Comparison of ENCODE assay signal across 8 mouse cellular contexts in the genomic region with DNA sequence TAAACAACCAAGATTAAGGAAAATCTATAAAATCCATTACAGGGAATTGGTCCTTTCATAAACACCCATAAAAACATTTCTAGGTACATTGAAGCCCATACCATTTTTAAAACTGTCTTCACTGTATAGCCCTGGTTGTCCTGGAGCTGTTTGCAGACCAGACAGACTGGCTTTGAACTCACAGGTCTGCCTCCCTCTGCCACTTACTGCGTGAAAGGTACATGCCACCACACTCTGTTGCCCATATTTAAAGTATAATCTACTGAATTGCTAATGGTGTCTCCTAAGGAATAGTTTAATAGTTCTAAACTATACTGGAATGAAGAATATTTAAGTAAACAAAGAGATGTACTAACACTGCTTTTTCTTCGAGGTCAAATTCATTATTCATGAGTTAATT. TPM values are rescaled to one million over a fixed set of nuclear protein-coding genes. Genes with fewer than 3 reads are reported as not detected.
A peak's percentile ranks its signal among the peaks of the same experiment; 100 is the strongest.
DNase-seq lines count a peak whose midpoint lies in the region; ATAC-seq and TF ChIP-seq lines count a peak whose summit lies in the region.

No protein-coding gene starts in this region.

- peaks cover 42% of the 10 kb centered on the region for H3K4me1 ChIP-seq in embryonic facial prominence, embryonic 13.5 days
- peaks cover 21% of the 10 kb centered on the region for H3K4me1 ChIP-seq in intestine, embryonic 15.5 days (replicated peaks)
- H3K4me1 ChIP-seq in neural tube, embryonic 11.5 days (ENCODE audit: control insufficient read depth, insufficient read depth, low read length): peaks cover 12% of the 10 kb centered on the region; the same call in 1 of the 2 replicates

- no peaks in the 10 kb centered on the region for H3K36me3 ChIP-seq in embryonic facial prominence, embryonic 13.5 days
- H3K36me3 ChIP-seq in intestine, embryonic 15.5 days: no peaks in the 10 kb centered on the region
- H3K36me3 ChIP-seq in neural tube, embryonic 11.5 days (ENCODE audit: control insufficient read depth, insufficient read depth, low read length): no peaks in the 10 kb centered on the region

- no peaks in the 10 kb centered on the region for H3K27me3 ChIP-seq in embryonic facial prominence, embryonic 13.5 days
- H3K27me3 ChIP-seq in intestine, embryonic 15.5 days (replicated peaks): no peaks in the 10 kb centered on the region
- no peaks in the 10 kb centered on the region for H3K27me3 ChIP-seq in neural tube, embryonic 11.5 days (ENCODE audit: control insufficient read depth, insufficient read depth, low read length)

- peak overlapping the region; percentile 93 for H3K27ac ChIP-seq in layer of hippocampus, adult 2 months
- peak overlapping the region; percentile 96; the same call in 1 of the 2 replicates for H3K27ac ChIP-seq in embryonic facial prominence, embryonic 13.5 days
- H3K27ac ChIP-seq in intestine, embryonic 15.5 days: 0 out of 2 replicates have a peak overlapping the region, but pooled peaks have one; percentile 6
- H3K27ac ChIP-seq in neural tube, embryonic 11.5 days (ENCODE audit: low read depth, low read length): no peak overlapping the region

- WGBS in embryonic facial prominence, embryonic 13.5 days: 79% methylated on average over 2 of the region's 2 CpGs
- 64% methylated on average over 2 of the region's 2 CpGs for WGBS in intestine, embryonic 15.5 days
- WGBS in neural tube, embryonic 11.5 days: 87% methylated on average over 2 of the region's 2 CpGs

- peak overlapping the region; percentile 77 for H3K4me2 ChIP-seq in embryonic facial prominence, embryonic 13.5 days
- H3K4me2 ChIP-seq in intestine, embryonic 15.5 days (replicated peaks): peak overlapping the region; percentile 56; the same call in 1 of the 2 replicates
- H3K4me2 ChIP-seq in neural tube, embryonic 11.5 days (ENCODE audit: low read depth): peak overlapping the region; percentile 70; the same call in 1 of the 2 replicates

- H3K4me3 ChIP-seq in layer of hippocampus, adult 2 months: peak overlapping the region; percentile 65
- H3K4me3 ChIP-seq in embryonic facial prominence, embryonic 13.5 days: no peak overlapping the region; the same call in 1 of the 2 replicates
- no peak overlapping the region; the same call in 1 of the 2 replicates for H3K4me3 ChIP-seq in intestine, embryonic 15.5 days (replicated peaks)
- peak overlapping the region; percentile 44; the same call in 1 of the 2 replicates for H3K4me3 ChIP-seq in neural tube, embryonic 11.5 days (ENCODE audit: low read depth, low read length)

- no peak overlapping the region for H3K9ac ChIP-seq in embryonic facial prominence, embryonic 13.5 days
- H3K9ac ChIP-seq in intestine, embryonic 15.5 days: peak overlapping the region; percentile 46; the same call in 1 of the 2 replicates
- no peak overlapping the region for H3K9ac ChIP-seq in neural tube, embryonic 11.5 days (ENCODE audit: low read length)

- H3K9me3 ChIP-seq in embryonic facial prominence, embryonic 13.5 days: no peaks in the 10 kb centered on the region
- no peaks in the 10 kb centered on the region for H3K9me3 ChIP-seq in intestine, embryonic 15.5 days
- no peaks in the 10 kb centered on the region for H3K9me3 ChIP-seq in neural tube, embryonic 11.5 days (ENCODE audit: control insufficient read depth, low read length)

- no peak for DNase-seq in layer of hippocampus, adult 2 months (ENCODE audit: low spot score in 2 of 2)
- no peak for DNase-seq in layer of hippocampus, postnatal 25 days (ENCODE audit: extremely low spot score in 1 of 2, low spot score in 1 of 2)
- no peak for DNase-seq in neural tube, embryonic 11.5 days (ENCODE audit: low spot score)
- DNase-seq in cerebellum, postnatal 36 days: no peak
- no peak for DNase-seq in spleen, postnatal 10 days (ENCODE audit: low spot score in 2 of 2)
- DNase-seq in lung, postnatal 25 days (ENCODE audit: low spot score): no peak

- TF ChIP-seq CTCF in layer of hippocampus, adult 2 months (conservative IDR thresholded peaks at IDR 0.05): no peak

- no peak for ATAC-seq in embryonic facial prominence, embryonic 13.5 days (ENCODE audit: insufficient number of reproducible peaks, insufficient read depth, low FRiP score, low TSS enrichment, low read depth)
- no peak for ATAC-seq in intestine, embryonic 15.5 days
- no peak for ATAC-seq in neural tube, embryonic 11.5 days (ENCODE audit: insufficient read depth, low FRiP score, low TSS enrichment)

RNA-seq across cellular contexts. Expression of gene Chd2, which starts 5.1 kb away (rescaled TPM):
- total RNA-seq in layer of hippocampus, adult 2 months (2021): 10 to 100 TPM; 57.1 to 58.3 TPM
- total RNA-seq in layer of hippocampus, postnatal 25 days (2021): 10 to 100 TPM; 44.2 to 53.1 TPM
- 62.3 and 65.6 TPM in 2 replicates for polyA plus RNA-seq in embryonic facial prominence, embryonic 13.5 days (2015; fragmentation: Nextera tagmentation; extraction: Ambion mirVana)
- 39.3 and 46.0 TPM in 2 replicates for polyA plus RNA-seq in intestine, embryonic 15.5 days (2015; fragmentation: Nextera tagmentation; extraction: Ambion mirVana)
- 43.7 and 44.7 TPM in 2 replicates for polyA plus RNA-seq in neural tube, embryonic 11.5 days (2014; fragmentation: Nextera tagmentation; extraction: Ambion mirVana)

Comparison
In these comparisons a context has a peak if more than half of its experiments do, and no peak if none do; other contexts are left out.
1. H3K4me3 ChIP-seq: peak in layer of hippocampus, adult 2 months (single experiment) and neural tube, embryonic 11.5 days (single experiment); none in embryonic facial prominence, embryonic 13.5 days (single experiment) and intestine, embryonic 15.5 days (single experiment).
2. Peak in every context shown above with its lines, with median percentiles within 50 percentile points of each other: H3K4me2 ChIP-seq.